Mouse (Mus musculus) neural tube, embryonic 15.5 days (tissue): ENCODE measurements at regions not wholly inside any gene's neighbourhood (a gene's known extent, or its start where the extent isn't known, plus 50 kb on each side); places are given as distances from the start of the nearest gene placed in this dataset.

Experiments
- ATAC-seq: fragments of 200-750 bp; cut with Nextera tagmentation; 2 replicates; pipeline ENCODE4 v1.8.0; 2017; ENCODE audit warnings: mild to moderate bottlenecking, moderate TSS enrichment, moderate library complexity; ENCODE audit not compliant: low FRiP score
- H3K27ac ChIP-seq: fragments of 300-500 bp; sonication (generic); replicated peaks from 2 replicates; pipeline ENCODE4 v1.5.1; 2015; ENCODE audit warnings: mild to moderate bottlenecking, inconsistent platforms
- H3K27me3 ChIP-seq: fragments of 300-500 bp; sonication (generic); replicated peaks from 2 replicates; pipeline ENCODE4 v1.6.1; 2015; ENCODE audit warnings: inconsistent platforms
- H3K36me3 ChIP-seq: fragments of 300-500 bp; sonication (generic); 2 replicates; pipeline ENCODE4 v1.6.1; 2015; ENCODE audit warnings: inconsistent platforms
- H3K4me1 ChIP-seq: fragments of 300-500 bp; sonication (generic); 2 replicates; pipeline ENCODE4 v1.6.1; 2015; ENCODE audit warnings: inconsistent platforms
- H3K4me2 ChIP-seq: fragments of 300-500 bp; sonication (generic); 2 replicates; pipeline ENCODE4 v1.6.1; 2015; ENCODE audit warnings: inconsistent platforms, mild to moderate bottlenecking, moderate library complexity
- H3K4me3 ChIP-seq: fragments of 300-500 bp; sonication (generic); replicated peaks from 2 replicates; pipeline ENCODE4 v1.5.1; 2015; ENCODE audit warnings: mild to moderate bottlenecking, inconsistent platforms
- H3K9ac ChIP-seq: fragments of 300-500 bp; sonication (generic); replicated peaks from 2 replicates; pipeline ENCODE4 v1.6.1; 2015; ENCODE audit warnings: mild to moderate bottlenecking, inconsistent platforms
- H3K9me3 ChIP-seq: fragments of 300-500 bp; sonication (generic); replicated peaks from 2 replicates; pipeline ENCODE4 v1.6.1; 2016; ENCODE audit warnings: inconsistent platforms
- WGBS: fragments of 180-500 bp; shearing (Covaris S2); methylation state at CpG from one replicate; pipeline ENCODE4 v1.1.7; 2015; ENCODE audit warnings: mixed read lengths; 5-methylcytosine and 5-hydroxymethylcytosine counted together

- H3K4me3 ChIP-seq, result no peak overlapping the region
- no peaks in the 10 kb centered on the region for H3K9me3 ChIP-seq
- no peak overlapping the region for H3K27ac ChIP-seq
- ATAC-seq, result no peak
- no peak overlapping the region for H3K9ac ChIP-seq
- H3K27me3 ChIP-seq, result no peaks in the 10 kb centered on the region
- no peak overlapping the region for H3K4me2 ChIP-seq
- H3K4me1 ChIP-seq, result no peaks in the 10 kb centered on the region
- no peaks in the 10 kb centered on the region for H3K36me3 ChIP-seq
- WGBS, result 91% methylated on average over 11 of the region's 11 CpGs
Measured at GRCm38 (mm10) chr8:107682066-107682465, 93.8 kb upstream of the Psmd7 start.

GRCm38 (mm10) chr8:107684721-107685691 lies 96.7 kb upstream of the Psmd7 start:
- H3K4me1 ChIP-seq, result no peaks in the 10 kb centered on the region
- no peaks in the 10 kb centered on the region for H3K36me3 ChIP-seq
- 65% methylated on average over 29 of the region's 29 CpGs for WGBS
- no peak overlapping the region for H3K27ac ChIP-seq
- no peak for ATAC-seq
- H3K4me3 ChIP-seq, result no peak overlapping the region
- H3K9ac ChIP-seq, result no peak overlapping the region
- no peaks in the 10 kb centered on the region for H3K27me3 ChIP-seq
- H3K9me3 ChIP-seq, result no peaks in the 10 kb centered on the region
- H3K4me2 ChIP-seq, result peak overlapping the region; percentile 29

- Histone ChIP-seq H3K27me3 (no peaks in the 10 kb centered on the region), H3K4me3 (no peak overlapping the region), H3K27ac (no peak overlapping the region), H3K4me1 (no peaks in the 10 kb centered on the region), H3K9me3 (no peaks in the 10 kb centered on the region), H3K9ac (no peak overlapping the region), H3K4me2 (no peak overlapping the region), H3K36me3 (no peaks in the 10 kb centered on the region)
- ATAC-seq, result no peak
- WGBS, result 67% methylated on average over 5 of the region's 5 CpGs
Measured at GRCm38 (mm10) chr8:107686936-107687335, 98.7 kb upstream of the Psmd7 start.

GRCm38 (mm10) chr8:107687529-107687928 lies 99.3 kb upstream of the Psmd7 start:
- Histone ChIP-seq H3K4me3 (no peak overlapping the region), H3K27me3 (no peaks in the 10 kb centered on the region), H3K4me2 (no peak overlapping the region), H3K9me3 (no peaks in the 10 kb centered on the region), H3K4me1 (no peaks in the 10 kb centered on the region), H3K9ac (no peak overlapping the region), H3K27ac (no peak overlapping the region), H3K36me3 (no peaks in the 10 kb centered on the region)
- WGBS, result 81% methylated on average over 9 of the region's 9 CpGs
- no peak for ATAC-seq

GRCm38 (mm10) chr8:107689020-107689419 lies 100.8 kb upstream of the Psmd7 start:
- ATAC-seq, result no peak
- Histone ChIP-seq H3K27me3 (no peaks in the 10 kb centered on the region), H3K36me3 (no peaks in the 10 kb centered on the region), H3K4me2 (no peak overlapping the region), H3K9me3 (no peaks in the 10 kb centered on the region), H3K4me1 (no peaks in the 10 kb centered on the region), H3K4me3 (no peak overlapping the region), H3K9ac (no peak overlapping the region), H3K27ac (no peak overlapping the region)
- 92% methylated on average over 10 of the region's 10 CpGs for WGBS

GRCm38 (mm10) chr8:107691251-107691650 lies 103.0 kb upstream of the Psmd7 start:
- Histone ChIP-seq H3K4me1 (no peaks in the 10 kb centered on the region), H3K4me3 (no peak overlapping the region), H3K36me3 (no peaks in the 10 kb centered on the region), H3K4me2 (no peak overlapping the region), H3K27ac (no peak overlapping the region), H3K9me3 (no peaks in the 10 kb centered on the region), H3K27me3 (no peaks in the 10 kb centered on the region), H3K9ac (no peak overlapping the region)
- no peak for ATAC-seq
- WGBS, result 63% methylated on average over 4 of the region's 4 CpGs

GRCm38 (mm10) chr8:107696384-107697346 lies 108.4 kb upstream of the Psmd7 start:
- Histone ChIP-seq H3K4me2 (peak overlapping the region; percentile 5), H3K9me3 (no peaks in the 10 kb centered on the region), H3K9ac (no peak overlapping the region), H3K27me3 (no peaks in the 10 kb centered on the region), H3K27ac (no peak overlapping the region), H3K36me3 (no peaks in the 10 kb centered on the region), H3K4me1 (peaks cover 27% of the 10 kb centered on the region), H3K4me3 (no peak overlapping the region)
- WGBS, result 62% methylated on average over 20 of the region's 20 CpGs
- ATAC-seq, result no peak

- Histone ChIP-seq H3K27ac (peak overlapping the region; percentile 62), H3K36me3 (no peaks in the 10 kb centered on the region), H3K9me3 (no peaks in the 10 kb centered on the region), H3K4me1 (peaks cover 27% of the 10 kb centered on the region), H3K4me2 (peak overlapping the region; percentile 9; the same call in 1 of the 2 replicates), H3K4me3 (no peak overlapping the region), H3K27me3 (no peaks in the 10 kb centered on the region), H3K9ac (no peak overlapping the region)
- no peak for ATAC-seq
- WGBS, result 22% methylated on average over 7 of the region's 7 CpGs
Measured at GRCm38 (mm10) chr8:107699307-107699706, 111.0 kb upstream of the Psmd7 start.

GRCm38 (mm10) chr8:107699759-107700158 lies 111.5 kb upstream of the Psmd7 start:
- no peak for ATAC-seq
- Histone ChIP-seq H3K9me3 (no peaks in the 10 kb centered on the region), H3K4me1 (peaks cover 27% of the 10 kb centered on the region), H3K27ac (peak overlapping the region; percentile 62; the same call in 1 of the 2 replicates), H3K9ac (no peak overlapping the region), H3K4me2 (0 out of 2 replicates have a peak overlapping the region, but pooled peaks have one; percentile 9), H3K4me3 (no peak overlapping the region), H3K27me3 (no peaks in the 10 kb centered on the region), H3K36me3 (no peaks in the 10 kb centered on the region)
- WGBS, result 29% methylated on average over 3 of the region's 3 CpGs

GRCm38 (mm10) chr8:107715901-107716300 lies 127.6 kb upstream of the Psmd7 start:
- Histone ChIP-seq H3K27ac (no peak overlapping the region), H3K4me3 (no peak overlapping the region), H3K4me2 (no peak overlapping the region), H3K4me1 (no peaks in the 10 kb centered on the region), H3K27me3 (no peaks in the 10 kb centered on the region), H3K9ac (no peak overlapping the region), H3K36me3 (no peaks in the 10 kb centered on the region), H3K9me3 (no peaks in the 10 kb centered on the region)
- WGBS, result 86% methylated on average over 10 of the region's 10 CpGs
- no peak for ATAC-seq

- WGBS, result 68% methylated on average over 13 of the region's 13 CpGs
- no peaks in the 10 kb centered on the region for H3K9me3 ChIP-seq
- H3K27me3 ChIP-seq, result no peaks in the 10 kb centered on the region
- H3K4me2 ChIP-seq, result no peak overlapping the region
- no peaks in the 10 kb centered on the region for H3K36me3 ChIP-seq
- H3K9ac ChIP-seq, result no peak overlapping the region
- no peak overlapping the region for H3K27ac ChIP-seq
- H3K4me1 ChIP-seq, result no peaks in the 10 kb centered on the region
- no peak overlapping the region for H3K4me3 ChIP-seq
- no peak for ATAC-seq
Measured at GRCm38 (mm10) chr8:107717856-107718255, 129.6 kb upstream of the Psmd7 start.
